Mouse (Mus musculus): ENCODE measurements around the gene Ganc.
A peak's percentile ranks its signal among the peaks of the same experiment; 100 is the strongest.

Ganc gene

DNA sequence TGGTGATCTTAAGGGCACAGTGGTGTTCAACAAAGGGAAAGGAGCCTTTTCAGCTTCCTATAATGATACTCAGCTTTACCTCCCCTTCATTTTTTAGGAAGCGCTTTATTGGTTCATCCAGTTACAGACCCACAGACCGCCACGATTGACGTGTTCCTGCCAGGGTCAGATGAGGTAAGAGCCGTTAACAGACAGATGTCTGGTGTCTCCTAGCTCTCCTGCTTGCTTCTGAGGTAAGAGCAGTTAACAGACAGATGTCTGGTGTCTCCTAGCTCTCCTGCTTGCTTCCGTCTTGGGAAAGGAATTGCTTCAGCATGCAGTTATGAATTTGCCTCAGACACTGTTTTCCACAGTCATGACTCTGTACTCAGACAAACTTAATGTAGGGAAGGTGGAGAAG, 47.0 kb downstream of the Ganc start:
- DNase-seq (ENCODE audit: low read depth in 2 of 2, low spot score in 2 of 2), result no peak

DNA sequence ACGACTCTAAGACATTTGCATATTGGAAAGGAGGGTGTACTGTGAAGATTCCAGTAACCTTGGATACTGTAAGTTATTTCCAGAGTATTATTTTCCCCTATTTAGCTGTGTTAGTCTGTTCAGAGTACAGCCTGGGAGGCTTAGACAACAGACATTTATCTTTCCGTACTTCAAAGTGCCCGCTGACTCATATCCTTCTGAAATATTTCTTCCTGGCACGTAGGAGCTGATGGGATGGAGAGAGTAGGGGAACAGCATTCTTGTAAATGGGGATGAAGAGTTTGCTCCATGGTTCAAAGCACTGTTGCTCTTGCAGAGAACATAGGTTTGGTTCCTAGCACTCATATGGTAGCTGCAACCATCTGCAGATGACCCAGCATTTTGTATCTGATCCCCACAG, 48.9 kb downstream of the Ganc start:
- DNase-seq (ENCODE audit: low read depth in 2 of 2, low spot score in 2 of 2), result no peak

DNA sequence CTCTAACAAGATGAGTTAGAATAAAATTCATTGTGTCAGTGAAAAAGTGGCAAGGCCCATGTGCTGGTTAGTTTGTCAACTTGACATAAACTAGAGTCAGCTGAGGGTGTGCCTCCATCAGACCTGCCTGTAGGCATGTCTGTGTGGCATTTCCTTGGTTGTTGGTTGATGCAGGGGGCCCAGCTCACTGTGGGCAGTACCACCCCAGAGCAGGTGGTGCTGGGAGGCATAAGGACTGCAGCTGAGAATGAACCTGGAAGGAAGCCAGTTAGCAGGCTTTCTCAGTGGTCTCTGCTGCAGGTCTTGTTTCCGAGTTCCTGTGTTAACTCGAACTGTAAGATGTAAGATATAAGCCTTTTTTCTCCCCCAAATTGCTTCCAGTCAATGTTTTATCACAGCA, 51.3 kb downstream of the Ganc start:
- no peak for DNase-seq (ENCODE audit: low read depth in 2 of 2, low spot score in 2 of 2)

DNA sequence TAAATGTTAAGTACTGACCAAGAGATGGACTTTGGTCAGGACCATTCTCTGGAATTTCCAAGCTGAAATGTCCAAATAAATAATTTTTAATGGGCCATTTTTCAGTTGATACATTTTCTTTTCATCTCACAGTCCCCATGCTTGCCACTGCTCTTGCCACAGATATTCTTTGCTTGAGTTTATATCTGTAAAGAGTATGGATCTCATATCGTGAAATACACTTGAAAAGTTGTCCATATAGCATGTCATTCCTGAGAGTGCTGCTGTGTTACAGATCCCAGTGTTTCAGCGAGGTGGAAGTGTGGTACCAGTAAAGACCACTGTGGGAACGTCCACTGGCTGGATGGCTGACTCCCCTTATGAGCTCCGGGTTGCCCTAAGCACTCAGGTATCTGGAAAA, 52.0 kb downstream of the Ganc start, which contains the start of gene Capn3:
Gene Capn3, plus strand, starts transcription at position 301 of the 400 bp plus-strand sequence.
- no peak for DNase-seq (ENCODE audit: low read depth in 2 of 2, low spot score in 2 of 2)

DNA sequence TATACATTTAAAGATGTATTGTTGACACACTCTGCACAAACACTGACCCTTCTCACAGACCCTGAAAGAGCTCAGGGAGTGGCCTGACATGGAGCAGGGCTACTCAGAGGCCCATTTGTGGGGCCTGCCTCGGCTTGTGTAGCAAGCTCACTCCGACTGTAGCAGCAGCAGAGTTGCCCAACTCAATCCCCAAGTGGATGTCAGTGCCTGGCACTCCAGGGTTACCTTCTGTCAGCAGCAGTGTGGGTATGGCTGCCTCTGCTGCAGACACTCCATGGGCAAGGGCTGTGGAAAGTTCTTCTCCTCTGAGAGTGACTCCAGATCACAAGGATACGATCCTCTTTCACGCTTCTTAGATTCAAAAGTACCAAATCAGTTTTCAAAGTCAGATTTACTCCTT, 56.5 kb downstream of the Ganc start:
- no peak for DNase-seq (ENCODE audit: low read depth in 2 of 2, low spot score in 2 of 2)

DNA sequence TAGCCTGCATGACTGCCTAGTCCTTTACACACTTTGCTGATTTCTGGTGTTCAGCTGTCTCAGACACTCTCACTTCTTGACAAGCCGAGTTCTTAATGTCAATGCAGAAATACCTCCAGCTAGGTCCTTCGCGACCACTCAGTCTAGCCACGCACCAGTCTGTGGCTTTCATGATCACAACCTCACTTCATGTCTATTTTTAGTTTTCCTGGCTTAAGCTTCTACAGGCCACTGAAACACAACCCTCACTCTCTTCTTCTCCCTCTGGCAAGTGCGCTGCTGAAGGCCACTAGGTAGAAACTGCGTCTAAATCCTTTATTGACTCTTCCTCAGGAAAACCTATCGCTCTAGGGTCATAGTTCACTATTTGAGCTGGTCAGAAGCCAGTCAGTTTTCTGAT, 59.6 kb downstream of the Ganc start:
- DNase-seq (ENCODE audit: low read depth in 2 of 2, low spot score in 2 of 2), result no peak

DNA sequence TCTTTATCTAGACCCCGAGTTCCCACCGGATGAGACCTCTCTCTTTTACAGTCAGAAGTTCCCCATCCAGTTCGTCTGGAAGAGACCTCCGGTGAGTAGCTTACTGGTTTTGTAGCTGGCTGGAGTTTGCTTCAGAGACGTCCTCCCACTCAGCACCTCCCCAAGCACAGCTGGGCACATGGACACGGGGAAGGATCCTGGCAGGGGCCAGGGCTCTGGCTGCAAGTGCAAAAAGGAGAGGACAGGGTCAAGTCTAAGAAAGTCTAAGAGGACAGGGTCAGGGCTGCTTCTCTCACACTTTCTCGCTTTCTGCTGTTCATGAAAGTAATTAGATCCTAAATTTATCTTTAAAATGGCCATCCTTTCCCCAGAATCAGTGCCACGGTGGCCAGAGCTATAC, 60.4 kb downstream of the Ganc start:
- no peak for DNase-seq (ENCODE audit: low read depth in 2 of 2, low spot score in 2 of 2)

DNA sequence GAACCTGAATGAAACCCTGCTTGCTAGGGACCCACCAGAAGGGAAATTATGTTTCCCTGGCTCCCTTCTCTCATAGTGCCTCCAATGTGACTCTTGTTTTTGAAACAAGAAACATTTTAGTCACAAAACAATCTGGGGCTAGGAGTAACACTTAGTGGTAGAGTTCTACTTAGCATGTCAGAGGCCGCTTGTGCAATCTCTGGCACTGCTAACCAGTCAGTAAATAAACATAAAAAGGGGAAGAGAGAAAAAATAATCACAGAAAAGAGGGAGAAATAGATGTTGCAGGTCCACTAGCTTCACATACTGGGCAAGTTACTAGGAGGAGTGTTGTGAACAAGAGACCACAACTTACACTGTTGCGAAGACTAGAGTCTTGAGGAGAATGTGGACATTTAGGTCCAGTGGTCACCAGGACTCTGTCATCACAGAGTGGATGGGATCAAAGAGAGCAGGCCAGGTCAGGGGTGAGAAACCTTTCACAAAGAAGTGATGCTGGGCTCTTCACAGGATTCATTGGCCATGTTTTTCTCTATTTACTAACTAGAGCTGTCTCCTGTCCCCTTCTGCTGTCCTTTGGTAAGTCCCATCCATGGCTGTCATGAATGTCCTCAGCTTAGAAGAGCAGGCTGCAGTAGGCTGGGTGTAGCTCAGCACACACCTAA, 61.2 kb downstream of the Ganc start:
- no peak for DNase-seq (ENCODE audit: low read depth in 2 of 2, low spot score in 2 of 2)

DNA sequence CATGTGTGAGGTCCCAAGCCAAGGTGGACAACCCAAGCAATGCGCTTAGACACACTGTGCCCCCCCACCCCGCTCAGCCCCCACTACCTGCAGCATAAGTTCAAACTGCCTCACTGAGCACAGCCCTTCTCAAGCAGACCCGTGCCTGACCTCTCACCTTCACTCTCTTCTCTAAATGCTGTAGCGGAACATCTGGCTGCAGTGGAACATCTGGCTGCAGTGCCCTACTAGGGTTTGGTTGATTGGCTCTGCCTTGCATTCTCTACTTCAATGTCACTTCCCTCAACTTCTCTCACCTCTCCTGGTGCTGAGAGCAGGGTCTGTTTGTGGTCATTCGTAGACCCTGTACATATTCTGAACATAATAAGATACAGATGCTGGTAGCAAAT, 61.7 kb downstream of the Ganc start:
- DNase-seq (ENCODE audit: low read depth in 2 of 2, low spot score in 2 of 2), result no peak

DNA sequence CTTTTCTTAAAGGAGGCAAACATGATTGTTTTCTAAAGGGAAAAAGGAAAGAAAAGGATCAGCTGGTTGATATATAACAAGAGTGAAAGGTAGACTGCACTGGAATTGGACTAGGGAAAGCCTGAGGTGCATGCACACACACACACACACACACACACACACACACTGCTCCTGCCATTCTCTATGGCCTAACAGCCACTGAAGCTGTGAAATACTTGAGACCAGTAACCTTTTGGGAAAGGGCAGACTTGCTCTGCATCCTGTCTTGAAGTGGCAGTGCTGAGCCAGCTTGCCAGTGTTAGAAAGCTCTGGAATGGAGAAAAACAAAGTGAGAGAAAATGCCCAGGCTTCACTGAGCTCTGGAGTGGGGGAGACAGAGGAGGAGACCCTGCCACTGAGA, 64.3 kb downstream of the Ganc start:
- no peak for DNase-seq (ENCODE audit: low read depth in 2 of 2, low spot score in 2 of 2)

DNA sequence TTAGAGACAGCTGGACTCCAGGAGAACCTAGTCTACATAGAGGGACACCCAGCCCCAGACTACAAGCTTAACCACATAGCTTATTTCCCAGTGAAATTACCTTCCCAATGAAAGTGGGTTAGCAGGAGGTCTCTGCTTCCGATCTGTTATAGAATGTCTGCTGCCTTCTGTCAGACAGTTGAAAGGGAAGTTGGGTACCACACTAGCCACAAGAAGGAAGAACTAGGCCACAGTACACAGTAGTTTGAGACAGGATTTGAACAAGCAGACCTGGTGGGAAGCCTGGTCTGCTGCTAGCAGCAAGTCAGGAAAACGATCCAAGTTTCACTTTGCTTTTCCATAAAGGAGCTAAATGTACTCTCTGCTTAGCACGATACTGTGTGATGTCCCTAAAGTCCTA, 65.5 kb downstream of the Ganc start:
- DNase-seq (ENCODE audit: low read depth in 2 of 2, low spot score in 2 of 2), result no peak

DNA sequence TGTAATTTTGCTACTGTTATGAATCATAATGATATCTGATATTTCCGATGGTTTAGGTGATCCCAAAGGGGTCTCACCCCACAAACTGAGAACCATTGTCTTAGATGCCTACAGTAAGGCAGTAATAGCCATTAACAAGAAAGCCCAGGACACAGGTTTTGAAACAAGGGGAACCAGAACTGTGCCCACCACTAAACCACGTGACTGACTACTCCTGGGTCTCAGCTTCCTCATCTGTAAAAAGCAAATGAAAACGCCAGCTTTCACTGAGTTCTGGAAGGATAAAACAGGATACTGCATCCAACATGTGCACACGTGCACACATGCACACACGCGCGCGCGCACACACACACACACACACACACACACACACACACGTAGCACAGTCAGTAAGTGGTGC, 66.0 kb downstream of the Ganc start:
- DNase-seq (ENCODE audit: low read depth in 2 of 2, low spot score in 2 of 2), result no peak

DNA sequence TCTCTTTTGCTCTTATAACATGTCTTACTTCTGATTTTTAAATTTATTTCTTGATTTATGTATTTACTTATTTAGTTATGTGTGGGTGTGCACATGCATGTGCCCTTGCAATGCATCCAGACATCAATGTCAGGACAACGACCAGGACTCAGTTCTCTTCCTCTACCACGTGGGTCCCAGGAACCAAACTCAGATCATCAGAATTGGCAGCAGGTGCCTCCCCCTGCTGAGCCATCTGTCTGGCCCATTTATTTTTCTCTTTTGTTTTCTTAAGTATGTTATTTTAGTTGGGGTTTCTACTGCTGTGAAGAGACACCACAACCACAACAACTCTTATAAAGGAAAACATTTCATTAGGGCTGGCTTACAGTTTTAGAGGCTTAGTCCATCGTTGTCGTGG, 67.2 kb downstream of the Ganc start:
- no peak for DNase-seq (ENCODE audit: low read depth in 2 of 2, low spot score in 2 of 2)

DNA sequence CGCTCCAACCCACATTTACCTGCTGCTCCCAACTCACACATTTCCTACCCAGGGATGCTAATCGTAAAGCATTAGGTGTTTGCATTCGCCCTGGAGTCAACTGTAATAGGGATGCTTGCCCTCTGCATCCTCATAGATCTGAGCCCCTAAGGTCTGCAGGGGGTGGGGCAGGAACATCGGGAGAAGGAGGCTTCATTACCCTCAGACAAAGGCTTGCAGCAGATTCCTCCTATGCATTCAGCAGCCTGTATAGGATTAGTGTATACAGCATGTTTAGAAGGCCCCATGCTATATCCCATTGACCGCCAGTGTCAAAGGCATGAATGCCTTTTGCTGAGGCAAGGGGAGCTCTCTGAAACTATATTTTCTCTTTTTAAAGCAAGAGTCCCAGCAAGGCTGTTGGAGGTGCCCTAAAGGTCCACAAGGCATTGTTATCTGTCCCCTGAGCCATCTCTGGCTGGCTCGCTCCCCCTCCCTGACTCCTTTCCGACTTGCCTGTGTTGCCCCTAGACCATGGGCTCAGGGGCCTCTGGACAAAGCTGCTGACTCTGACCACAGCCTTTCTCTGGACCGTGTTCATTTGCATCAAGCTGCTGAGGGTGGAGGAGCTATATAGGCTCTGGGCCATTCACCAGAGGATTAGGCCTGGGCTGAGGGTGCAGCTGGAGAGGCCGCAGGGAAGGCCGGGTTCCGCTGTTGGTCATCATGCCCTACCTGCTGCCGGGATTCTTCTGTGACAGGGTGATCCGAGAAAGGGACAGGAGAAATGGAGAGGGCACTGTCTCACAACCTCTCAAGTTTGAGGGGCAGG, 72.8 kb downstream of the Ganc start:
- no peak for DNase-seq (ENCODE audit: low read depth in 2 of 2, low spot score in 2 of 2)

DNA sequence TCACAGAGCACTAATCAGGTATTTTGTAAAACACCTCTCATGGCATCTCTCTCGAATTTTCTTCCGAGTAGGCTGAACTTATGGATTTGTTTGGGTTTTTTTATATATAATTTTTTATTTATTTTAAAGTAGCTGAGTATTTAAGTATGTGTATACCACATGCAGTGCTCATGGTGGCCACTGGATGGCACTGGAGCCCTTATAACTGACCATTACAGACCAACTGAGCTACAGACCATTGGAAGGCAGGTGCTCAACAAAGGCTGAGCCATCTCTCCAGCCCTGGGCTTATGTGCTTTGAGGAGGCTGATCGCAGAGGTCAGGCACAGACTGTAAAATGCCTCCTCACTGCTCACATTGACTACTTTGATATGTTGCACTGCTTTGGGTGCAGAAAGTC, 74.9 kb downstream of the Ganc start:
- peak; percentile 49 to 66 for DNase-seq (ENCODE audit: low read depth in 2 of 2, low spot score in 2 of 2)

DNA sequence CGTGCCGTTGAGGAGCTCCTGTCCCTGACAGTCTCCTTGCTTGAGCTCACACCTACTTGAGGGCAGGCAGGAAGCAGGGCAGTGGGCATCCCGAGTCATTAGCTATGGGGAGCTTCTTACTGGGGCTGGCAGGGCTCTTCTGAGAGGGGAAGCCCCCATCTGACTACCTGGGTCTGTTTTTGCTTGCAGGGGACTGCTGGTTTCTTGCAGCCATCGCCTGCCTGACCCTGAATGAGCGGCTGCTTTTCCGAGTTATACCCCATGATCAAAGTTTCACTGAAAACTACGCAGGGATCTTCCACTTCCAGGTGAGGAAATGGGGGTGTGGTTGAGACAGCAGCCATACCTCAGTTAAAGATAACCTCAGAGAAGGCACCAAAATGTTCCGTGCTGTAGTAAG, 78.2 kb downstream of the Ganc start:
- no peak for DNase-seq (ENCODE audit: low read depth in 2 of 2, low spot score in 2 of 2)

DNA sequence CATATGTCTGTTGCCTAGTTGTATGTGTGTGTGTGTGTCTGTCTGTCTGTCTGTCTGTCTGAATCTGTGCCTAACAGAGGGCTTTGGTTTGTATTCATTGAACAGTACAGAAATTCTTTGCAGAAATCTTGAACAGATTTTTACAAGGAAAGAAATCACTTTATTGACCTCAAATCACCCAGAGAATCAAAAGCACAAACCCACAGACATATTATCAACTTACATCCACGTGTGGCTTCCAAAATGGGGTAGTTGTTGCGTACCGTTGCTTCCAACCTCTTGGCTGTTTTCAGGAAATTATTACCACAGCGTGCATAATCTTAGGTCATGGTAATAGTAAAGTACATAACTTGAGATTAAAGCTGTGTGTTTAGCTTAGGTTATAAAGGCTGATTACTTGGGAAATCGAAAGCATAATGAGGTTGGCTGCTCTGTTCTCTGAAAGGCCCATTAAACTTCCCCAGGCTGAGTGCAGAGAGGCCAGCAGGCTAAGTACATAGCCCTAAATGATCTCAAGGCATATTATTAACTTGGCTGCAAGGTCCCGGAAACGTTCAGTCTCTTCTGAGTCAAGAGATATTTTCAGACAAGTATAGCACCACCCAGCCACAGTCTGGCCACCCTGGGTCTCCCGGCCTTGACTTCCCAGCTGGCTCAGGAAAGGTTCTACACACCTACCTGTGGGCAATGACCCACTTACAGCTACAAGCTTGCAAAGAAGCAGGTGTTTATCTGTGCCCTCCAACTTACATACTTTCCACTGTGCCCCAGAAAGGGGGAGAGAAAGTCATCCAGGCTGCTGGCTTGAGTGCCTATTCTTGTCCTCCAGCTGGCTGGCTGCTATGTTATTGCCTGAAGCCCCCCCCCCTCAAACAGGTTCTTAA, 79.1 kb downstream of the Ganc start:
- DNase-seq (ENCODE audit: low read depth in 2 of 2, low spot score in 2 of 2), result no peak

DNA sequence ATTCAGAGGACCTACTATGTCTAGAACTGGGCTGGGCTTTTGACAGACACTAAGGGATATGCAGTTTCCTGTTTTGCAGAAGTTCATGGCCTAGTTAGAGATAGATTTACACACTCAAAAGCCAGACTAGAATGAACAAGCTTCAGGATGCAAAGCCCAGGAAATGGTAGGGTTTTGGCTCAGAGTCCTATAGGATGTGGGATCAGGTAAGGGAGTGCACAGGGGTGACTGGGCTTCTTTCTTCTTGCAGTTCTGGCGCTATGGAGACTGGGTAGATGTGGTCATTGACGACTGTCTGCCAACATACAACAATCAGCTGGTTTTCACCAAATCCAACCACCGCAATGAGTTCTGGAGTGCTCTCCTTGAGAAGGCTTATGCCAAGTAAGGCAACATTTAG, 80.5 kb downstream of the Ganc start:
- no peak for DNase-seq (ENCODE audit: low read depth in 2 of 2, low spot score in 2 of 2)

DNA sequence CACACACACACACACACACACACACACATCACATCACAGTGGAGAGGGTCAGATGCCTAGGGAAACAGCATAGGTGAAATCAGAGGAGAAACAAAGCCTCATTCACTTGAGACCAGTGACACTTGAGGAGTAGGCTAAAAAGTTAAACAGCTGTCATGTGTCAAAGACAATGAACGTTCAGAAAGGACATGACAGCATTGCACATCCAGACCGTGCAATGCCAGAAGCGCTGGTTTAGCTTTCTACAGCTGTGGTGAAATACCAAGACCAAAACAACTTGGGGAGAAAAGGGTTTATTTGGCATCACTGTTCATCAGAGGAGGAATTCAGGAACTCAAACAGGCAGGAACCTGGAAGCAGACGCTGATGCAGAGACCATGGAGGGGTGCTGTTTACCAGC, 89.6 kb downstream of the Ganc start:
- DNase-seq (ENCODE audit: low read depth in 2 of 2, low spot score in 2 of 2), result no peak

DNA sequence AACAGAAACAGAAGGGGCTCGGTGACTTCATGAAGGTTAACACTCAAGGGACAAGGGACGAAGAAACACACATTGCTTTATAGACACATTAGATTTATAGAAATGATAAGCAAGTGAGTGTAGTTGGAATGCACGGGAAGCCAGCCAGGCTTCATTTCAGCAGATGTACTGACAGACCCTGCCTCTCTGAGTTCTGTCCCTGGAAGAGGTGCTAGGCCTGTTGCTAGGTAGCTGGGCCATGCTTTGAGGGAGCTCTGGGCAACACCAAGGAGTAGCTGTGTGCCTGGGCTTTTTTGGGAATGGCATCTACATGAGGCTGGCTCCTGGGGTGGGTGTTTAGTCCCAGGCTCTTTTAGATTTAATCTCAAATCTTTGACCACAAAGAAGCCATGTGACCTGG, 92.8 kb downstream of the Ganc start:
- DNase-seq (ENCODE audit: low read depth in 2 of 2, low spot score in 2 of 2), result no peak

DNA sequence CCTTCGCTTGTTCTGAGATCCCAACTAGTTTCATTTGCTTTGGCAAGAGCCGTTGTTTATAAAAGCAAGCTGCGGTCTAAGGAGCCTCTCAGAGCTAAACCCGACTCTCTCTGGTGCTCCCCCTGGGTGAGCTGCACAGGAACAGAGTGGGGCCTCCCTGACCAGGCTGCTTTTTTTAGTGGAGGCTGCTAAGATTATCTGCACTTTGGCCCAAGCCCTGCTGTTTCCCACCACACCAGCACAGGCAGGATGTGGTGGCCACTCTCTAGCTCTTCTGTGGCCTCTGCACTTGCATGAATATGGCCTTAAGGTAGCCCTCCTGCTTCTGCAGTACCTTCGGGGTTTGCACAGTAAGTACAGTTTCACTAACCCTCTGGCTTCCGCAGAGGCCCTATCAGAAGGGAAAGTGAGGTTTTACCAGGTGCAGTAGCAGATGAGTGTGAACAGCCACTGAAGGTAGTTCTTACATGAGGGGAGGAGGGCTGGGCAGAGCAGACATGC, 96.3 kb downstream of the Ganc start:
- peak; percentile 11 to 32 for DNase-seq (ENCODE audit: low read depth in 2 of 2, low spot score in 2 of 2)
